Mouse (Mus musculus) ES-E14 (cell line): ENCODE measurements around the gene Slc41a1.

Experiments used
- ZC3H11A ChIP-seq: IDR thresholded peaks from 2 replicates; pipeline ENCODE4 v1.6.1; 2012; ENCODE audit warnings: low read depth, mild to moderate bottlenecking, inconsistent platforms, low read length, borderline replicate concordance
- ZNF384 ChIP-seq: IDR thresholded peaks from 2 replicates; pipeline ENCODE4 v1.6.1; 2012; ENCODE audit warnings: low read depth, low read length, inconsistent platforms

DNA sequence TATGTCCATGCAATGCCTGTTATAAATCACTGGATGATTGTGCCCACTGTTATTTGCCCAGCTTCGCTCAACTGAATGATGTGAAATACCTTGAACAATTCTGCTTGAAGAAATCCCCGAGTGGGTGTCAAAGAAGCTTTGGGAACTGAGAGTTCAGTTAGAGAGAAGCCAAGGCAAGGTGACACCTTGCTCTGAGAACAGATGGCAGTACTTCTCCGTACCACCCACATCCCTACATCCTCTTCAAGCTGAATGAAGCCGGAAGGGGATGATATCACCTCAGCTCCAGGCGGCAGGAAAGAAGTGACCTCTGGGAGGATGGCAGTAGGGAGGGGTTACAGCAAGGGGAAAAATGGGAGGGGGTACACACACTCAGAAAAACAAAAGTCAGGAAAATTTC is 3.7 kb upstream of the Slc41a1 start:
- TF ChIP-seq ZNF384 (no peak), ZC3H11A (no peak)
